Mouse (Mus musculus) spleen, postnatal 36 days (tissue): ENCODE results near the gene Selplg.

Experiments
- DNase-seq, 2 experiments: peaks; one replicate each; pipeline ENCODE4 v3.0.0; 2022; ENCODE audit warnings: low spot score in 2 of 2, mixed read lengths in 1 of 2

The Selplg gene

GRCm38 (mm10) chr5:113771213-113772162 lies 61.0 kb downstream of the Selplg start:
- DNase-seq: peak; percentile 86 to 90

- no peak for DNase-seq
Observed at GRCm38 (mm10) chr5:113768806-113769205, 63.6 kb downstream of the Selplg start.
